Mouse (Mus musculus) layer of hippocampus, postnatal 10 days (tissue): Measurements from ENCODE around the gene Fut7. TPM values are rescaled to one million over a fixed set of nuclear protein-coding genes. Genes with fewer than 3 reads are reported as not detected.

Source experiments
- DNase-seq, 2 experiments: peaks; one replicate each; pipeline ENCODE4 v3.0.0; 2021; ENCODE audit warnings: low spot score in 2 of 2
- microRNA-seq, 2 experiments: library from miRNA; unstranded; fragments of <30 nt; microRNA quantifications; one replicate each; pipeline ENCODE4 v1.2.0; 2021
- total RNA-seq, 2 experiments: library from RNA; stranded (reverse); gene quantifications; 2 replicates each; pipeline ENCODE4 v1.2.3; 2021

Fut7 gene
- total RNA-seq, 2 experiments from 2014 or later: 0.33 to 0.78 TPM

GRCm38 (mm10) chr2:25457022-25457896, 34.2 kb downstream of the Fut7 start:
- DNase-seq: no peak

DNA sequence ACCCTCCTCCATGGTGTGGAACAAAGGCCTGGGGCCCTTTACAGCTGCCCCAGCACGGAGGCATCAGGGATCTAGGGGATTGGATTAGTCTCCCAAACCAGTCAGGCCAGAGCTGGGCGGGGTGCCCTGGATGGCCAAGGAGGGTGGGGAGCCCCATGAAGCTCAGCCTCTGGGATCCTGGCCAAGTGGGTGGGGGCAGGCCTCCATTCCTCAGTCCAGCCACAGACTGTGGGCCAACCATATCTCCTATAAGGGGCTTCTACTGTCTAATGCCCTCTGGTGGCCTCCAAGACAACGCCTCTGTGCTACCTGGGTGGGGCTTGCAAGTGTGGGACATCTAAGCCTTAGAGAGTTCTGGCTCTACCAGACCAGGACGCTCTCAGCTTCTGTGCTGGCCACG, 35.8 kb downstream of the Fut7 start:
- no peak for DNase-seq

GRCm38 (mm10) chr2:25460135-25460534, 37.1 kb downstream of the Fut7 start:
- no peak for DNase-seq

- peak; percentile 85 to 87 for DNase-seq
Observed at GRCm38 (mm10) chr2:25460551-25461309, 37.7 kb downstream of the Fut7 start, which contains the start of gene Paxx. Gene Paxx, minus strand, starts transcription at chr2:25461094.

- no peak for DNase-seq
Observed at GRCm38 (mm10) chr2:25461407-25461806, 38.3 kb downstream of the Fut7 start.

- DNase-seq: no peak
Observed at GRCm38 (mm10) chr2:25463630-25464029, 40.6 kb downstream of the Fut7 start.

GRCm38 (mm10) chr2:25465256-25465655, 42.2 kb downstream of the Fut7 start:
- DNase-seq: no peak

DNA sequence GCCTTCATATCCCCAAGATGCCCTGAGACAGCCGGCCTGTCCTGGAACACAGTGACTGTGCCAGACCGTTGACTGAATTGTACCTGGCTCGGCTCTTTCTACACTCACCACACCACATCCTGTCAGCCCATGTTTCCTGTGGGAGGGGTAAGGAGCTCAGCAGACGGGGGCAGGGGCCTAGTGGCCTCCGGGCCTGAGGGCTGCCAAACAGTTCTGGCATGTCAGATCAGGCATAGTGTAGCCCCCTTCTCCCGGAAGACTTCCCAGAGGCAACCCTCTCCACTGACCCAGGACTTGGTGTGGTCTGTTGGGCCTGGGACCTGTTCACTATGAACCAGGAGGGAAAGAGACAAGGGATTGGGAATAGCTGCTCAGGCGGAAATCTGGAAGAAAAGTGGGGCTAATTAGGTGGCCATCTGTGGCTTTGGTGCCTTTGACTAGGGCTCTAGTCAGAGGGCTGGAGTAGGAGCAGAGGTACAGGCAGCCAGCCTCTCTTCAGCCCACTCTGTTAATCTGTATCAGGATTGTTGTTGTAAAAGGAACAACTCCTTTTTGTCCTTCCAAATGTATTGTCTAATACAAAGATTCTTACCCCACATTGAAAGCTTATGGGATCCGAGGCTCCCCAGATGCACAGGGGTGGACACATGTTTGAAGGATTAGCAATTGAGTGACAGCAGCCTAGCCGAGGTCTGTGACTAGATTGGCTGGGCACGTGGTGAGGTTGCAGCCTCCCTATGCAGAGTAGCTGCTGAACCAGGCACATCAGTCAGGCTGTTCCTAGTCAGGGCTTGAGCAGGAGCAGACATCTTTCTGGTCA, 43.0 kb downstream of the Fut7 start:
- DNase-seq: no peak

- DNase-seq: no peak
Observed at GRCm38 (mm10) chr2:25467606-25468303, 44.7 kb downstream of the Fut7 start.

DNA sequence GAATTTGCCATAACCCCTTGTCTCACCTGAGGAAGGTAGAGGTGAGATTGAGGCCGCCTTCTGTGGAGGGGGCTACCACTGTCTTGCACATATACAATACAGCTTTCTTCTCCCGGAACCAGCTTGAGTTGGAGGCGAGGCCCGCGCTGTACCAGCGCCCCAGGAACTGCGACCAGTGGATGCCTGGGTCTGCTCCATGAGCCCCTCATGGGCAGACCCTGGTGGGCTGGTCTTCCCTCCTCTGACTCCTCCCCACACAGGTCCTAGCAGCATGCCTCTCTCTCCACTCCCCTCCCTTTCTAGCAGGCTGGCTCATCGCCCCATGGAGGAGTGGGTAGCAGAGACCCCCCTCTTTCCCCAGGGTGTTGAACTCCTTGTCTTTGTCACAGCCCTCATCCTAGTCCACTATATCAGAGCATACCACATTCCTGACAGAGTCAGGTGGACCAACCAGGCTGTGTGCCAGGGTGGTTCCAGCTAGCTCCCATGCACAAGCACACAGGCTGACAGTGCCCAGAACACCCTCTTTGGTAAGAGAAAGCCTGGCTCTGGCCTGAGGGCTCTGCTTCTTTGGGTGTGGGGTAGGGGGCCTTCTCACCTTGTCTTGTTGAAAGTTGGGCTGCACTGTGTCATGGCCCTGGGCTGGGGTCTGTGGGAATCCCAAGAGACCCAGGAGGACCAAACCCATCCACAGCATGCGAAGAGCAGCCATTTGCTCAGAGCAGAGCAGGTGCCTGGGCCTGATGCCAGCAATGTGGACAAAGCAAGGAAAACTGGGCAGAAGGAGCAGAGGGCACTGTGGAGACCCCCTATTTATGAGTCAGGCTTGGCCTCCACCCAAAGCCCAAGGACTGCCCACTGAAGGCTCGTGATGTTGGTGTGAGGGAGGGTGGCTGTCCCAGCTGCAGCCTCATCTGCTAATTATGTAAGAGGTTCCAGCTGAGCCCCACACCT, 46.2 kb downstream of the Fut7 start:
- DNase-seq: peak; percentile 52 to 59

DNA sequence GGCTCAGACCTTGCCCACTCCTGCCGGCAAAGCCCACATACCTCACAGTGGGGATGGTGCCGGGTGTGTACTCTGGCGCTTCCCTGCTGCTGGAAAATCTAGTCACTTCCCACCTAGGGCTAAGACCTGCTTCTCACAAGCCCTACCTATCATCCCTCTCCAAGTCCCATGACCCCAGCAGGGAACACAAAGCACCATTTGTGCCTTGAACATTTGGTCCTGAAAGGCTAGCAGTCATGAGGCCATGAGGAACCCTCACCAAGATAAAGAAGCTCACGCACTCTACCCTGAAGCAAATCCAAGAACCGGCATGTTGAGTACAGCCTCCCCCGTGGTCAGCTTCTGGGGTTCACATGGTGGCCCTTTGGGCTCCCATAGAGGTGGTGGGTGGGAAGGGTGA, 46.9 kb downstream of the Fut7 start, which contains the start of gene Ptgds:
Gene Ptgds (minus strand): TSS at position 78 of the 400 bp plus-strand sequence.
- DNase-seq: no peak

DNA sequence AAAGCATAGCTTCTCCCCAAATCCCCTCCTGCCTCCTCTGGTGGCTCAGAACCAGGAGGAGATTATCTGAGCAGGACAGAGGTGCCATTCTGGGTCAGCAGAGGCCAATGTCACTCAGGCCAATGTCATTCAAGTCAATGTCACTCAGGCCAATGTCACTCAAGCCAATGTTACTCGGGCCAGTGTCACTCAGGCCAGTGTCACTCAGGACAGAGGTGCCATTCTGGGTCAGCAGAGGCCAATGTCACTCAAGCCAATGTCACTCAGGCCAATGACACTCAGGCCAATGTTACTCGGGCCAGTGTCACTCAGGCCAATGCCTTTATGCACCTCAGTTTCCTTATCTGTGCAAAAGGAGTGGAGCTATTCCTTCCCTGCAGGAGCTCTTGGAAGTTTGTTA, 49.5 kb downstream of the Fut7 start:
- DNase-seq: no peak

Small RNA genes lying within 50 kb of the gene (microRNA-seq; reads per million reads assigned to microRNA genes)
- 4.5 to 5.8 reads per million in 2 experiments for gene Mir3087

Other genes with a start within 250 kb of the Fut7 start
- 10 to 100 TPM; 43.0 to 50.3 TPM for gene Nrarp, start 242.5 kb upstream of the Fut7 start, total RNA-seq
- gene Tor4a, start 226.4 kb upstream of the Fut7 start, total RNA-seq: 1 to 10 TPM; 1.8 to 2.4 TPM
- 10 to 100 TPM; 50.6 to 59.3 TPM for gene Nelfb, start 211.8 kb upstream of the Fut7 start, total RNA-seq
- not detected for gene Stpg3, start 208.6 kb upstream of the Fut7 start, total RNA-seq
- not detected for gene Fam166a, start 204.5 kb upstream of the Fut7 start, total RNA-seq
- gene Tubb4b, start 198.6 kb upstream of the Fut7 start, total RNA-seq: 100 to 1,000 TPM; 394 to 449 TPM
- gene Slc34a3, start 188.9 kb upstream of the Fut7 start, total RNA-seq: not detected
- gene Rnf224, start 186.5 kb upstream of the Fut7 start, total RNA-seq: not detected
- gene Rnf208, start 181.0 kb upstream of the Fut7 start, total RNA-seq: 100 to 1,000 TPM; 212 to 216 TPM
- not detected for gene Cysrt1, start 180.8 kb upstream of the Fut7 start, total RNA-seq
- gene AL732309.1, start 176.4 kb upstream of the Fut7 start, total RNA-seq: 1 to 10 TPM in 1 of 2 experiments, under 1 TPM in 1; 0.45 to 4.0 TPM
- 10 to 100 TPM; 35.6 to 39.1 TPM for gene Tmem203, start 167.8 kb upstream of the Fut7 start, total RNA-seq
- gene Tprn, start 160.6 kb upstream of the Fut7 start, total RNA-seq: 10 to 100 TPM; 13.9 to 14.0 TPM
- gene Ssna1, start 150.8 kb upstream of the Fut7 start, total RNA-seq: 10 to 100 TPM; 77.2 to 83.4 TPM
- gene Anapc2, start 150.8 kb upstream of the Fut7 start, total RNA-seq: 10 to 100 TPM; 82.8 to 85.3 TPM
- not detected for gene Tmem210, start 135.1 kb upstream of the Fut7 start, total RNA-seq
- not detected for gene Lrrc26, start 133.4 kb upstream of the Fut7 start, total RNA-seq
- gene Grin1, start 104.1 kb upstream of the Fut7 start, total RNA-seq: 100 to 1,000 TPM; 345 to 348 TPM
- 10 to 100 TPM; 51.3 to 59.8 TPM for gene Man1b1, start 90.9 kb upstream of the Fut7 start, total RNA-seq
- 10 to 100 TPM; 21.2 to 28.0 TPM for gene Dpp7, start 66.9 kb upstream of the Fut7 start, total RNA-seq
- 10 to 100 TPM; 11.2 to 11.5 TPM for gene Uap1l1, start 57.6 kb upstream of the Fut7 start, total RNA-seq
- gene Sapcd2, start 50.9 kb upstream of the Fut7 start, total RNA-seq: 10 to 100 TPM; 16.0 to 18.3 TPM
- gene Entpd2, start 27.4 kb upstream of the Fut7 start, total RNA-seq: 10 to 100 TPM; 26.1 to 26.6 TPM
- gene Npdc1, start 23.9 kb upstream of the Fut7 start, total RNA-seq: 100 to 1,000 TPM; 416 to 446 TPM
- 100 to 1,000 TPM; 107 to 118 TPM for gene Abca2, start 5.4 kb downstream of the Fut7 start, total RNA-seq
- gene Clic3, start 33.6 kb downstream of the Fut7 start, total RNA-seq: under 1 TPM in 1 of 2 experiments, not detected in 1; 0.60 TPM
- 10 to 100 TPM; 56.1 to 68.6 TPM for gene Paxx, start 37.8 kb downstream of the Fut7 start, total RNA-seq
- gene Ptgds, start 46.8 kb downstream of the Fut7 start, total RNA-seq: 100 to 1,000 TPM; 257 to 743 TPM
- not detected for gene Lcn12, start 70.6 kb downstream of the Fut7 start, total RNA-seq
- 100 to 1,000 TPM; 132 to 140 TPM for gene Fbxw5, start 77.5 kb downstream of the Fut7 start, total RNA-seq
- gene C8g, start 78.5 kb downstream of the Fut7 start, total RNA-seq: 1 to 10 TPM; 1.5 to 1.9 TPM
- gene Traf2, start 123.7 kb downstream of the Fut7 start, total RNA-seq: 10 to 100 TPM in 1 of 2 experiments, 1 to 10 TPM in 1; 9.0 to 10.5 TPM
- 100 to 1,000 TPM; 232 to 242 TPM for gene Edf1, start 134.6 kb downstream of the Fut7 start, total RNA-seq
- 1 to 10 TPM; 1.0 to 5.4 TPM for gene Mamdc4, start 151.6 kb downstream of the Fut7 start, total RNA-seq
- 10 to 100 TPM; 94.5 to 99.8 TPM for gene Phpt1, start 152.0 kb downstream of the Fut7 start, total RNA-seq
- 10 to 100 TPM; 82.7 to 84.8 TPM for gene Ajm1, start 158.5 kb downstream of the Fut7 start, total RNA-seq
- gene Rabl6, start 185.3 kb downstream of the Fut7 start, total RNA-seq: 10 to 100 TPM; 84.7 to 96.9 TPM
- gene Ccdc183, start 194.4 kb downstream of the Fut7 start, total RNA-seq: not detected
- 10 to 100 TPM; 19.9 to 21.1 TPM for gene Tmem141, start 198.7 kb downstream of the Fut7 start, total RNA-seq
- gene Fcna, start 204.8 kb downstream of the Fut7 start, total RNA-seq: 1 to 10 TPM; 1.1 to 1.4 TPM
- not detected for gene Lcn8, start 229.9 kb downstream of the Fut7 start, total RNA-seq
- not detected for gene Lcn5, start 234.7 kb downstream of the Fut7 start, total RNA-seq